Mouse (Mus musculus): ENCODE data around the gene 4933402J07Rik. TPM values are rescaled to one million over a fixed set of nuclear protein-coding genes. Genes with fewer than 3 reads are reported as not detected.

Gene 4933402J07Rik
- not detected for polyA plus RNA-seq (2017; shearing (Covaris generic))

GRCm38 (mm10) chr8:87563553-87563952, at the start of gene 4933402J07Rik:
Gene 4933402J07Rik, plus strand, starts transcription at chr8:87563853.

Other genes starting within 250 kb of the 4933402J07Rik start
- 0.11 TPM for gene Cbln1, start 91.2 kb upstream of the 4933402J07Rik start, polyA plus RNA-seq (2017; shearing (Covaris generic))